Mouse (Mus musculus): ENCODE measurements around the gene Dpy19l3.

Gene Dpy19l3

DNA sequence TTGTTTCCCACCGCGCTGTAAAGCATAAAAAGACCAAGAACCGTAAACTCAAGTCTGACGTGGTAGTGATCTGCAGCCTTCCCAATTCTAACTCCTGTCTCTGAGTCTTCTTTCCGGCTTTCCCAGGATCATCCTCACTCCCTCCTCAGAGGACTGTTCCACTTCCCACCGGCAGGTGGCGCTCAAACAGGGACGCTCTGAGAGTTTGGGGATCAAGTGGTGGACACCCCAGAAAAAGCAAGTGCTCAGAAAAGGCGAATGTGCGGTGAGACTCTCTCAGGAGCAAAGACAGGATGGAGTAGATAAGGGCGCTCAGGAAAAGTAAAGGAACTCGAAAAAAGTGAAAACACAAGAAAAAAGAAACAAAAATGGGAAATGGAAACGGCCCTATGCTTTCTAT lies 67.5 kb downstream of the Dpy19l3 start:
- peak; percentile 53 for DNase-seq

DNA sequence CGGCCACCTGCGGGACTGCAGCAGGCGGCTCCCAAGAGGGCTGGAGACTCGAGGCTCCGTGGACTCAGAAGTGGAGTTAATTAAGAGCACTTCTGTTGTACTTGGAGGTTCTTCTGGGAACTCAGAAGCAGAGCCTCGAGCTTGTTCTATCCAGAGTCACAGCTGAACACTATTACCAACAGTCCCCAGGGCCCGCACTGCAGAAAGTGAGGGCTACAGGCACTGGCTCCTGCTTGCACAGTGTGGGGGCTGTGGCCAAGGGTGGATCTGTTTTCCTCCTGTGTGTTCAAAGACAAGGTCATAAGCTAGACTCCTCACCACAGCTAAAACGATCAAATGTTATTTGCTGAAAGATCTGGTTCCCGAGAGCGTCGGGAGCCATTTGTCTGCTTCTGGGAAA lies 68.0 kb downstream of the Dpy19l3 start:
- no peak for DNase-seq

DNA sequence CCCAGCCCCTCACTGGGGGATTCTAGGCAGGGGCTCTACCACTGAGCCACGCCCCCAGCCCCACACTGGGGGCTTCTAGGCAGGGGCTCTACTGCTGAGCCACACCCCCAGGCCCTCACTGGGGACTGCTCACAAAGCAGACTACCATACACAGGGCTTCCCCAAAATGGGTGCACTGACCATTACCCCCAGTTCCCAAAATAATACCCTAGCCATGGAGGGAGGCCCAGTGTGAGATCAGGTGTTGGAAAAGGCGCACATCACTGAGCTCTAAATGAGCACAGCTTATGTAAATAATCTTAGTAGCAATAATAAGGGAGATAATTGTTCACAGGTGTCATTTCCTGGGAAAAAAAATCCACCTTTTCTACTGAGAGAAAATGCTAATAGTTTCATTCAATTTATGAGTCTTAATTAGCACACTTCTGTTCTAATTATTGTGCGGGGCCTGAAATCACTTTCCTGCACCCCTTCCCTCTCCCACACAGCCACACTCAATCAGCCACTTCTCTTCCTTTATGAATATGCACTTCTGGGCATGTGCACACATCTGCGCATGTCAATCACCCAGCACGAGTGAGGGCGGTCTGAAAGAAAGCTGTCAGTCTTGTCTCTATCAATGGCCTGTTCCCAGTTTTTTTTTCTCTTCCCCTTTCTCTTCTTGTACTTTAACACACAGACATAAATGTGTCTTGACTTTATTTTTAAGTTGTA lies 70.7 kb downstream of the Dpy19l3 start:
- DNase-seq = no peak

DNA sequence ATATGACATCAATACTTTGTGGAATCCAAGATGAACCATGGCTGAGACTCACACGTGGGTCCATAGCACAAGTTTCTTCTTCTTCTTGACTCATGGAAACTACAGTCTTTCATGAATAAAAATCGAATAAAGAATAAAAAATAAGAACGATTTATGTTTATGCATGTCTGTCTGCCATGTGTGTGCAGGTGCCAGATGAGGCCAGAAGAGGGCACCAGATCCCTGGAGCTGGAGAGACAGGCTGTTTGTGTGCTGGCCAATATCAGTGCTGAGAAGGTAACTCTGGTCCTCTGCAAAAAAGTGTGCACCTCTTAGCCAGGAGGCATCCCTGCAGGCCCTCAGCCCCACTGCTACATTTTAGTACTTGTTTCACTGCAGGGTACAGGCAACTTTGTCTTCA lies 72.7 kb downstream of the Dpy19l3 start:
- DNase-seq = no peak

DNA sequence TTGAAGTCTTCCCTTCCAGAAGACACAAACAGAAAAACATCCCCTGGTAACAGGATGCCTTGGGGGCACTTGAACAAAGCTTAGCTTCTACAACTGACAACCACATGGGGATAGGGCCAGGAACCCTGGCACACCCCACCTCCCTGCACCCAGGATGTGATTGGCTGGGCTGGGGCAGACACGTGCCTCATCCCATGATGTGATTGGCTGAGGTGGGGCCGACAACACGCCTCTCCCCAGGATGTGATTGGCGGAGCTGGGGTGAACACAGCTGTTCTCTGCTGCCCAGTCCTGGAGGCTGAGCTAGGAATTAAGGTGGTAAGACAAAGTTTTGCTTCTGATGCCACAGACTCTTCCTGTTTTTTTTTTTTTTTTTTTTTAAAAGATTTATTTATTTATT lies 75.3 kb downstream of the Dpy19l3 start:
- no peak for DNase-seq

DNA sequence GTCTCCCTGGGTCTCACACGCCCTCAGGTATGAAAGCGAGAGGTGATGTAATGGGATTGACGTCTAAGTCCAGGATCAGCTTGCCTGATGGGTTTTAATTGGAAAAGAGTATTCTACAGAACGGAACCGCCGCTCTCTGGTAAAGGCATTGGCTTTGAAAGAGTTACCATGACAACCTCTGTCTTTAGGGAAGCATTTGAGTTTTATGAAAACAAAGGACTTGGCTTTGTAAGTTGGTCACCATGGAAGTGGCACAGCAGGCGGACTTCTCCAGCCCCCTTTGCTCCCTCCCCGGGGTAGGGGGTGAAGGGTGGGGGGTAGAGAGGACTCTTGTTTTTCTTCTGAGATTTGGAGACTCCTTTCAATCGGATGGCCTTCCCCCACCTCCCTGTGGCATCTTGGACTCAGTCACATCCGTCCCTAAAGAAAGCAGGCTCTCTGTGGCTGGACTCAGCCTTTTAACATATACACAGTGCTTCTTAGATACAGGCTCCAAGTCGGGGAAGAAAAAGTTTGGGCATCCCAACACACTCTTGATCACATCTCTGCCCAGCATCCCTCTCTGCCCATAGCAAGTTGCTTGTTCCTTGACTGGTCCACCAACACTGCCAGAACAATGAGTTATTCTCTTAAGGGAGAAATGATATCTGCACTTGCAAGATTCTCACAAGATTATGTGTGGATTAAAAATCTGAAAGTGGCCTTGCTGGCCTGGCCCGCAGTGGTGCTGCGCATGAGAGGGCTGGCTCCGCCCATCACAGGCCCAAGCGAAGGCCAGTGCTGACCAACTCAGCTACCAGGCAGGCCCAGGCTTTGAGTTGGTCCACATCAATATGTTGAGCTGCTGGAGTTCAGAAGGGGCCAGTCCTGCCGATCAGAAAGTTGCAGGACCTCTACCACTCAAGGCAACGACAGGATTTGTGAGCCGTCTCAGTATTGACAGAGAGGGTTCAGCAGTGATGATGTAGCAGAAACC lies 85.9 kb downstream of the Dpy19l3 start:
- DNase-seq = no peak

DNA sequence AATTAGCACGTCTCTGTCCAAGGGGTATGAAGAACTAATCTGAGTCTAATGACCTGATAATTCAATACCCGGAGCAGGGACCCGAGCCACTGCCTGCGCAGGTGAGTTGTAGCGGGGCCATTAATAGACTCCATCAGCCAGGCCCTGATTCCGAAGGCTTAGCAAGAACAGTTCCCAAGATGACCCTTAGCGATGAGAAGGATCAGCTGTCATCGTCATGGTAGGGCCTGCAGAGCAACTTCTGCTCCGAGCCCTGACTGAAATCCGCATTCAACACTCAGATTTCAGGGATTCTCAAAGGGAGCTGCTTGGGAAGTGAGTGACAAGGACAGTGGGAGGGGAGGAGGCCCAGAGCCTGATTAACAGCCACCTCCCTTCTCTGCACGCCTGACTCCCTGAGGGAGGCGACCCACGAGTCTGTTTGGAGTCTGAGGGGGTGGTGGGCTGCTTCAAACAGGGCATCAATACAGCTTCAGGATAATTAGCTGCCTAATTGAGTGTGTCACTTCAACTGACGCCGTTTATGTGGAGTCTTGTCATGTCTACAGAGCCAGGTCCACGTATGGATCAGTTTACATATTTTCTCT lies 90.4 kb downstream of the Dpy19l3 start:
- DNase-seq = no peak

DNA sequence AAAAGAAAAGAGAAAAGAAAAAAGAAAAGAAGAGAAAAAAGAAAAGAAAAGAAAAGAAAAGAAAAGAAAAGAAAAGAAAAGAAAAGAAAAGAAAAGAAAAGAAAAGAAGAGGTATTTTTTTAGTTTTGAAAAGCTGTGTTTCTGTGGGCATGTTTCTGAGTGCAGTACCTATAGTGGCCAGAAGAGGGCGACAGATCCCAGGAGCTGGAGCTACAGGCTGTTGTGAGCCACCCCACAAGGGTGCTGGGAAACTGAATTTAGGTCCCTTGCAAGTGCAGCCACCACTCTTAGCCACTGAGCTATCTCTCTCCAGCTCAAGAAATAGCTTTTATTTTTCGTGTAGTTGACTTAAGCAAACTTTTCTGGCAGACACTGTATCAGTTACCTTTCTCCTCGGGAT lies 95.1 kb downstream of the Dpy19l3 start:
- no peak for DNase-seq

DNA sequence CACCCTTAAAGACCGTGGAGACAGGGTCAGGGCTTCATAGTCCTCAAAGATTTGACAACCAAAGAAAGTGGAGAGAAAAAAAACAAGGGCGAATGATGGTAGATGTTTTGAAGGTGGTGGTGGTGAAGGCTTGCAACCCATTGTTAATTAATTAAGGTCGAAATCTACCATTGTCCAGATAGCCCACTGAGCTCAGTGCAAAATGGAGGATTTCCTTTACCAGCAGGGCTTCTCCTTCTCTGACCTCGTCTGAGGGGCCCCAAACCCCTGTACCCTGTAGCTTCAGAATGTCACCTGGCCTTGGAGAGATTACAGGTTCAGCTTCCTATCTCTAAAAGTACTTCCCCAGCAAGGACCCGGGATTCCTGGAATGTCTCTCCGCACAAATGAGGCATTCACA lies 96.4 kb downstream of the Dpy19l3 start:
- DNase-seq = no peak

DNA sequence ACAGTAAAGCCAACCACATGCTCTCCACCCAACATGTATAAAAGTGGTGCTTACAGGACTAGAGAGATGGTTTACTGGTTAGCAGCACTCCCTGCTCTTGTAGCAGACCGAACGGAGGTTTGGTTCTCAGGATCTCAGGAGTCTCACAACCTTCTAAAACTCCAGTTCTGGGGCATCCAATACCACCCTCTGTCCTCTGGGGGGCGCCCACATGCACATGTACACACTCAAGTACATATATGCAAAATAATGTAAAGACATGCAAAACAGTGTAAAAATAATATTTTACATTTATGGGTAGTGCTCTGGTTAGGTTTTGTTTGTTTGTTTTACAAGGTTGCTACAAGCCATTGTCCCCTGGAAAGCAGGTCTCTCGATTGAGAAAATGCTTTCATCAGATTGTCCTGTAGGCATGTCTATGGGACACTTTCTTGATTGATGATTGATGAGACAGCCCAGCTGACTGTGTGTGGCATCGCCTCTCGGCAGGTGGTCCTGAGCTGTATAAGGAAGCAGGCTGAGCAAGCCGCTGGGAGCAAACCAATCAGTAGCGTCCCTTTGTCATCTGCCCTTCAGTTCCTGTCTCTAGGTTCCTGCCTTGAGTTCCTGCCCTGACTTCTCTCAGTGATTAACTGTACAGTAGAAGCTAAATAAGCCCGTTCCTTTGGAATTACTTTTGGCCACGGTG lies 102.5 kb downstream of the Dpy19l3 start:
- DNase-seq = no peak

DNA sequence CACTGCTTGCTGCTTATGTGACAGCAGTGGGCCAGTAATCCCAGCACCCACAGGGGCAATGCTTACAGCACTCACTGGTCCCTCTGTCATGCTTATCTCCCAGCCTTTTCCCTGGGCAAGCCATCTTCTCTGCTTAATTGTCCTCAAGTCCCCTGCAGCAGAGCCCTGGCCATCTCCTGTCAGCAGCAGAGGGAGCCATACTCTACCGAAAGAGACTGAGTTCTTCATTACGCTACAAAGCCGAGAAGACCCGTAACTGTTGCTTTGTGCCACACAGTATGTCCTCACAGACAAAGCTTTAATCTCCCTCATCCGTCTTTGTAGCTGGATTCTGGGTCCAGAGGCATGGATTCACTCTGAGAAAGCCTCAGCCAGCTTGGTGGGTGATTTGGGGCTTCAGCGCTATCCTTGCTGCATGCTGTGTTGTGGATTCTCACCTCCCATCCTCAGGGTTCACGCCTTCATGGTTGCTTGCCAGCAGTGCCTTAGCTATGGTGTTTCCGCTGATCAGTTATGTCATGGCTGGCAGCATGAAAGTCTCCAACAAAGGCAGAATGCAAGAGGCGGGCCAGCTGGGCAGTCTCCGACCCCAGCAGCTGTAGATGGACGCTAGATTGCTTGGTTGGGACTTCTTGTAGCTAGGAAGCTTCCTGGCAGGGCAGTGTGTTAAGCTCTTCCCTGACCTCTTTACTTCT lies 103.4 kb downstream of the Dpy19l3 start:
- DNase-seq = no peak

DNA sequence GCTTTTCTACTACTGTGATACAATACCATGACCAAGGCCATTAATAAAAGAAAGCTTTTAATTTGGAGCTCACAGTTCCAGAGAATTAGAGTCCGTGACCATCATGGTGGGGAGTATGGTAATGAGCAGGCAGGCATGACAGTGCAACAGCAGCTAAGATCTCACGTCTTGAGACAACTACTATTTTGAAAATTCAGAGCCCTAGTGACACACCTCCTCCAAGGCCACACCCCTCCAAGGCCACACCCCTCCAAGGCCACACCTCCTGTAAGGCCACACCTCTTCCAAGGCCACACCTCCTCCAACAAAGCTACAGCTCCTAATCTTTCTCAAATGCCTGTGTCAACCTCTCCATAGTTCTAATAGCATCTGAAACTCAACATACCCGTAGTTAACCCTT lies 105.2 kb downstream of the Dpy19l3 start:
- no peak for DNase-seq

DNA sequence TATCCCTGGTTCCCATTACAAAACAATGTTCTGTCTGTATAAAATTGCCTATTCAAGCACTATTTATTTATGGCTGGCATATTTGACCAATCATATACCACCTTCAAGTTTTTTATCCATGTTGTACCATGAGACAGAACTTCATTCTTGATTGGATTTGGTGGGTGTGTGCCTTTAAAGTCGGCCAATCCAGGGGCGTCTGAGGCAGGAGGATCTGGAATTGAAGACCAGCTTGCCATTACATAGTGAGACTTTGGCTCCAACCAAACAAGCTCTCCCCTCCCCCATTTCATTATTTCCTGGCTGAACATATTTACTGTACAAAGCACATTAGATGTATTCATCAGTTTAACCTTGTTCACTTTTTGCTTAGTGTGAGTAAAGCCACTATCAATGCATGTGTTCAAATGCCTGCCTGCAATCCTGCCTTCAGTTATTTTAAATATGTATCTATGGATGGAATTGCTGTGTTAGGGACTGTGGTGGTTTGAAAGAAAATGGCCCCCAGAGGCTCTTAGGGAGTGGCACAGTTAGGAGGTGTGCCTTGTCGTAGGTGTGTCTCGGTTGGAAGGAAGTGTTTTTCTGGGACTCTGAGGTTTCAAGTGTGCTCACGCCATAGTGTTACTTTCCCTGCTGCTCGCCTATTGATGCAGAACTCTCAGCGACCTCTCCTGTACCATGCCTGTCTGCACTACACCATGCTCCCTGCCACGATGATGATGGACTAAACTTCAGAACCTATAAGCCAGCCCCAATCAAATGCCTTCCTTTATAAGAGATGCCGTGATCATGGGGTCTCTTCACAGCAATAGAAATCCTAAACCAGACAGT lies 105.8 kb downstream of the Dpy19l3 start:
- no peak for DNase-seq

DNA sequence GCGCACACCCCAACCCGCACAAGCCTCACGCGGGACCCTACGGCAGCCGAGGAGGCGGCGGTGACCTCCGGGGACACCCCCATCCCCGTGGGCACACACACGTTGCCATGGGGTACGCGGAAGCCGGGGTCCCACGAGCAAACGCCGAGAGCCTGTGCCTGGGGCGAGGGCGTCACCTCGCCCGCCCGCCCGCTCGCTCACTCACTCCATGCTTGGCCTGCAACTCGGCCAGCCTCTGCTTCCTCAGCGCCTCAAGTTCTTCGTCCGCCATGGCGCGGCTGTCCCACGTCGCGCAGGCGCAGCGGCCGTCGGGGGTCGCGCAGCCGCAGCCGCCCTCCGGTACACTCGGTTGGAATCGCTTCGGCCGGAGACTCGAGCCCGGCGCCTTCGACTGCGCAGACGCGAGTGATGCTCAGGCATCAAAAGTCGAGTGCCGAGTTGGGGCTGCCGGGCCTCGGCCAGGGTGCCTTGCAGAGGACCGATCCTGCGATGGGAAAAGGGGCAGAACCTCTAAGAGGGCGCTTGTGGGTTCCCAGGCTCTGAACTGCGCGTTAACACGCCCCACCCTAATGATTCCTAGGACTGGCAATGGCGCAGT lies 107.1 kb downstream of the Dpy19l3 start, which contains the start of gene Pdcd5:
TSS of gene Pdcd5 (minus strand) at position 421 of the 598 bp plus-strand sequence.
- DNase-seq = peak; percentile 97

DNA sequence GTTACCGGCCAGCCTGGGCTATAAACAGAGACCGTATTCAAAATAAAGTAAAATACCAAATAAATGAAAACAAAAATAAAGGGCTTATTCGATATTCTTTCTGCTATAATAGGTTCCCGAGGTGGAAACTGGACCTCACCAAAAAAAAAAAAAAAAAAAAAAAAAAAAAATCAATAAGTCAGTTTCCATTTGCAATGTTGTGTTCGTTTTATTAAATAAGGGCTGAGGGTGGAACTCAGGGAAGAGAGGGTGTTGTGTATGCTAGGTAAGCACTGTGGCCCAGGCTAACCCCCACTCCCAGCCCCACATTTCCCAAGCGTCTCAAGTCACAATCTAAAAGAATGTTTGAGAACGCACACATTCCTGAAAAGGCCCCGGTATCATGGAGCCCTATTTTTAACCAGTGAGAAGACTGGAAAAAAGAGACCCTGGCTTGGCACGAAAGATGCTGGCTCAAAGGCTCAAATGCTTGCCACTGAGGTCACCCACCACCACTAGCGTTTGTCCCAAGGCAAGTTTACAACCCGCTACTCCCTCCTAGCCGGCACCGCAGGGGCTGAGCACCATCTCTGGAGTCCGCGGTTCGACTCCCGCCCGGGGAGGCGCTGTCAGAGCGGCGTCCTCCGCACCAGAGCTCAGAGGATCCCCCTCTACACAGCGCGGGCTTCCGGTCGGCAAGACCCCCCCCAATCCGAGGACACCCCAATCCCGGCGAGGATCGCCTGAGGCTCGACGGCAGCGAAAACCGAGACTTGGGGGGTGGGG lies 107.8 kb downstream of the Dpy19l3 start:
- DNase-seq = peak; percentile 29

DNA sequence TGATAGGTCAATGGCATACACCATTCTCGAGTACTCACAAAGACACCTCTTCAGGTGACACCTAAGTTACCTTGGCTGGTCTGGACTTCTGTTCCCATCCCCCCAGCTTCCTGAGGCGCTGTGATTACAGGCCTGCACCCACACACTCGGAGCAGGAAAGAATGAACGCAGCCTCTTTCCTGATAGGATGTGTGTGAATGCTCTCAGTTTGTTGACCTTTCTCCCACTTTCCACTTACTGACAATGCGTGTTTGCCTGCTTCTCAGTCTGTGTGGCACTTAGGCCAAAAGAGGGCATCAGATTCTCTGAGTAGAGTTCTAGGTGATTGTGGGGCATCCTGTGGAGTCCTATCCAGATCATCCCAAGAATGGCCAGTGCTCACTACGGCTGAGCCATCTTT lies 114.2 kb downstream of the Dpy19l3 start:
- no peak for DNase-seq

DNA sequence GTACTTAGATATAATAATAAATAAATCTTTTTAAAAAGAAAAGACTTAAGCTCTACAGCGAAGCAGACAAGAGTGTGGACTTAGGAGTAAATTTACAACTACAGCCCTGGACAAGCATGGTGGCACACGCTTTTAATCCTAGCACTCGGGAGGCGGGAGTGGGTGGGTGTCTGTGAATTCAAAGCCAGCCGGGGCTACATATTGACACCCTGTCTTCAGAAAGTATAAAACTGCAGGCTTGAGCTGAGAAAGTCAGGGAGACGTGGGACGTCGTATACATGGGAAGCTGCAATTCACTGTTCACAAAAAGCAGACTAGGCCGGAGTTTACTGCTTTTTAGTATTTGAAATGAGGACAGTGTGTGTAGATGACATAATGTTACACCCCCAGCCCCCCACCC lies 117.4 kb downstream of the Dpy19l3 start:
- no peak for DNase-seq

DNA sequence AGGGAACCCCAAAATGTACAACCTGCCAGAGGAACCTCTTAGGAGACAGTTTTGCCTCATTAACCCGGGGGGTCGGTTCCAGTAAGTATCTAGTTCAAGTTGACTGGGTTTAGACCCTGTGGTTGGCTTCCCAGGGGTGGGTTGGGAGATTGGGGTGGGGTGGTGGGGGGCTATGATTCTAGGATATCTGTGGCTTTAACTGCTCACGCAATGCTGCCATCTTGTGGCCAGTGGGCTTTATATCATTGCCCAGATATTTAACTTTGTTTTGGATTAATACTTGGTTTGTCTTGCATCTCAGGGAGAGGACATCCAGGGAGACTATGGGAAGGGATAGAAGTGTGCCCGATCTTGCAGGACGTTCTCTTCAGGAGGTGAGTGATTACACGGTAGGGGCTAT lies 118.0 kb downstream of the Dpy19l3 start:
- no peak for DNase-seq
